Mouse (Mus musculus) lung, adult 2 months (tissue): ENCODE measurements around the gene Atp8b2. TPM values are rescaled to one million over a fixed set of nuclear protein-coding genes. Genes with fewer than 3 reads are reported as not detected.
A peak's percentile ranks its signal among the peaks of the same experiment; 100 is the strongest.

ENCODE experiments used
- DNase-seq: peaks from one replicate; pipeline ENCODE4 v3.0.0; 2022
- H3K4me1 ChIP-seq: fragments of 200-500 bp; 2 replicates; pipeline ENCODE4 v1.6.1; 2011; ENCODE audit warnings: low read length; ENCODE audit not compliant: control insufficient read depth, insufficient read depth
- H3K4me3 ChIP-seq: fragments of 200-500 bp; replicated peaks from 2 replicates; pipeline ENCODE3; 2011; ENCODE audit warnings: low read depth, mild to moderate bottlenecking, control low read depth, low read length; ENCODE audit errors: extremely low read depth
- CTCF ChIP-seq: fragments of 200-500 bp; IDR thresholded peaks from 2 replicates; pipeline ENCODE4 v1.5.1; 2011; ENCODE audit warnings: mild to moderate bottlenecking, low read length, control low read depth; ENCODE audit not compliant: insufficient read depth
- POLR2A ChIP-seq: fragments of 200-500 bp; IDR thresholded peaks from 2 replicates; pipeline ENCODE4 v1.6.1; 2011; ENCODE audit warnings: low read depth, mild to moderate bottlenecking, control low read depth, low read length, borderline replicate concordance; ENCODE audit errors: extremely low read depth
- WGBS: fragments of 180-500 bp; shearing (Covaris S2); methylation state at CpG from one replicate; pipeline ENCODE4 v1.1.7; 2018; 5-methylcytosine and 5-hydroxymethylcytosine counted together
- polyA plus RNA-seq: library from polyadenylated mRNA; depleted of rRNA; stranded (reverse); fragments of >200 nt; gene quantifications from 2 replicates; pipeline ENCODE4 v1.2.3, GENCODE M21; 2012

The Atp8b2 gene
- polyA plus RNA-seq, 1 experiment, result 52.7 TPM

- no peak for TF ChIP-seq CTCF
- TF ChIP-seq POLR2A, result no peak
- WGBS, result 5% methylated on average over 14 of the region's 14 CpGs
- Histone ChIP-seq H3K4me3 (peak overlapping the region; percentile 95), H3K4me1 (peaks cover 12% of the 10 kb centered on the region; the same call in 1 of the 2 replicates)
- peak; percentile 17 for DNase-seq
These were observed 1.1 kb downstream of the Atp8b2 start for GRCm38 (mm10) chr3:89962059-89962750.

DNA sequence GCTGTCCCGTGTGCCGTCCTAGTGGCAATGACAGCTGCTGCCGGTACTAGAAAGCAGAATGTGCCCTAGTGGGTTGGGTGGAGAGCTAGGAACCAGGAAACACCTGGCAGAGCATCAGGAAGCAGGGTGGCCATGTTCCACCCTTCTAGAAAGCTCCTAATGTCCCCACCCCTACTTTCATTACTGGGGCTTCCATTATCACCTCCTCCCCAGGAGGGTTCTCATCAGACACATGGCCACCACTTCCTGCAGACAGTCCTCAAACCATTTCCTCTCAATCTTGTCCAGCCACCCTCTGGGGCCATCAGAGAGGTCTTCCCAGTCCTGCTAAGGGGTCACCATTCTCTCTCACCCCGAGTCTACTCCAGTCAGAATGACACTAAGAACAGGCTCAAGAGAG, 1.9 kb downstream of the Atp8b2 start:
- peaks cover 12% of the 10 kb centered on the region; the same call in 1 of the 2 replicates for H3K4me1 ChIP-seq
- H3K4me3 ChIP-seq, result no peak overlapping the region
- WGBS, result 23% methylated on average over 4 of the region's 4 CpGs
- DNase-seq, result no peak
- TF ChIP-seq CTCF (no peak), POLR2A (no peak)

- no peak for TF ChIP-seq CTCF
- no peak for TF ChIP-seq POLR2A
- peak overlapping the region; percentile 36 for H3K4me3 ChIP-seq
- WGBS, result 1% methylated on average over 30 of the region's 30 CpGs
- peaks cover 12% of the 10 kb centered on the region; the same call in 1 of the 2 replicates for H3K4me1 ChIP-seq
- peak; percentile 88 for DNase-seq
These were observed 2.8 kb downstream of the Atp8b2 start for GRCm38 (mm10) chr3:89960469-89960868.

GRCm38 (mm10) chr3:89959435-89959834, 3.9 kb downstream of the Atp8b2 start:
- 79% methylated on average over 4 of the region's 4 CpGs for WGBS
- Histone ChIP-seq H3K4me1 (peaks cover 12% of the 10 kb centered on the region; the same call in 1 of the 2 replicates), H3K4me3 (no peak overlapping the region)
- DNase-seq, result no peak
- TF ChIP-seq CTCF (no peak), POLR2A (no peak)

DNA sequence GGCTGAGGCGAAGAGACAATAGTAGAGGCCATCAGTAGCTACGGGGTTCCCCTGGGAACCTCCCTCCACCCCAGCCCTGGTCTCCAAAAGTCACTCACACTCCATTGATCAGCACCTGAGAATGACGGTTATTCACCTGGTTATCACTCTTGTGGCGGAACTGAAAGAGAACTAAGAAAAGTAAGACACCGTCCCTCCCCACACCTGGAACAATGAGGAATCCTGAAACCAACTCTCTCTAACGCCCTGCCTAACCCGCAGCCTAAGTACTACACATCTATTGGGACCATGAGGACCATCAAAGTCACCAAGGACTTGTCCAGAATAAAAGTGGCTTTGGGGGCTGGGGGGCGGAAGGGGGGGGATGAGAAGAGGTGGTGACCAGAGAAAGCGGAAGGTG, 5.4 kb downstream of the Atp8b2 start:
- no peak overlapping the region for H3K4me3 ChIP-seq
- TF ChIP-seq CTCF (no peak), POLR2A (no peak)
- 94% methylated on average over 9 of the region's 9 CpGs for WGBS
- DNase-seq, result no peak
- H3K4me1 ChIP-seq, result peaks cover 12% of the 10 kb centered on the region; the same call in 1 of the 2 replicates

DNA sequence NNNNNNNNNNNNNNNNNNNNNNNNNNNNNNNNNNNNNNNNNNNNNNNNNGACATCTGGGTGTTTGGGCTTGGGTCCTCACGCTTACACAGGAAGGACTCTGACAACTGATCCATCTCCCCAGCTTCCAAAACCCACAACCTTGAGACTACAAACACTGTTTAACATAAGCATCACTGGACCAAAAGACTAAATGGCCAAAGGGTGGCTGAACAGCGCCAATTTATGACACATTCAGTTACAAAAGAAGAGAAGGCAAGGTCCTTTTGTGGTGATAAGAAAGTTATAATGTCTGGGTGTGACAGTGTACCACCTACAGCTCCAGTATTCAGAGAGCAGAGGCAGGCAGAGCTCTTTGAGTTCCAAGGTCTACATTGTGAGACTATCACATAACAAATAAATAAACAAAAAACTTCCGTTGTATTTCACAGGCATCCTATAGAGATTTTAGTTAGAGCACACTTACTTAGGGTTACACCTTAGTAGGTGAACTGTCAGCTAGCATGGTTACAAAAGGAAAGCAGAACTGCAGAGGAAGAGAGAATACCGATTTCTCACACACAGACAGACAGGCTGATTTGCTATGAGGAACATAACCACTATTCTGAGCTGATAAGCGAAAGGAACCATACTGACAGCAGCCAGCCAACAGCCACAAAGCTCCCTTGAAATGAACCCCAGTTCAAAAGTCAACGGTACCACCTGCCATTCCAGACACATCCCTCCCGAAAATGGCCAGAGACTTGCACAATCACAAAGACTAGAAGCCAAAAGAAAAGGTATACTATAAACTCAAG, 6.9 kb downstream of the Atp8b2 start:
- TF ChIP-seq CTCF (no peak), POLR2A (no peak)
- DNase-seq, result no peak
- H3K4me3 ChIP-seq, result no peak overlapping the region
- H3K4me1 ChIP-seq, result peaks cover 4% of the 10 kb centered on the region; the same call in 1 of the 2 replicates
- WGBS, result 87% methylated on average over 7 of the region's 7 CpGs

DNA sequence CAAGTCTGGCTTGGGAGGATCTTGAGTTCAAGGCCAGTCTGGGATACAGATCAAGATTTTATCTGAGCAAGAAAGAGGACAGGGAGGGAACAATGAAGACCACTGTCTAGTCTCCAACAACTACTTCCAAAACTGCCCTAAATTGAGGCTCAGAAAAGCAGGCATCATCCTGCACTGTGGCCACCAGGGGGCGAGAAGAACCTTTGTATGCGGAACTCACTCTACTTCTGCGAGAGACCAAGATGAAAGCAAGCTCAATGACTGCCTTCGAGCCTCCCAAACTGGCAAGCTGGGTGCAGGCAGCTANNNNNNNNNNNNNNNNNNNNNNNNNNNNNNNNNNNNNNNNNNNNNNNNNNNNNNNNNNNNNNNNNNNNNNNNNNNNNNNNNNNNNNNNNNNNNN, 9.9 kb downstream of the Atp8b2 start:
- peak; percentile 68 for DNase-seq
- no peak overlapping the region for H3K4me3 ChIP-seq
- H3K4me1 ChIP-seq, result no peaks in the 10 kb centered on the region
- TF ChIP-seq POLR2A (no peak), CTCF (peak; percentile 94)
- WGBS, result under 1% methylated on average over 4 of the region's 4 CpGs

GRCm38 (mm10) chr3:89948655-89949054, 14.7 kb downstream of the Atp8b2 start:
- Histone ChIP-seq H3K4me3 (no peak overlapping the region), H3K4me1 (no peaks in the 10 kb centered on the region)
- DNase-seq, result no peak
- TF ChIP-seq POLR2A, result no peak
- TF ChIP-seq CTCF, result no peak
- WGBS, result 68% methylated on average over 6 of the region's 6 CpGs

- Histone ChIP-seq H3K4me3 (no peak overlapping the region), H3K4me1 (no peaks in the 10 kb centered on the region)
- 92% methylated on average over 11 of the region's 11 CpGs for WGBS
These were observed 15.3 kb downstream of the Atp8b2 start for GRCm38 (mm10) chr3:89948021-89948420.

More at GRCm38 (mm10) chr3:89948021-89948420, 15.3 kb downstream of the Atp8b2 start:
- TF ChIP-seq POLR2A, result no peak
- DNase-seq, result no peak
